ENCODE assay signal across 22 mouse cellular contexts in genomic region chr11:88002738-88003137, GRCm38 (mm10). TPM values are rescaled to one million over a fixed set of nuclear protein-coding genes. Genes with fewer than 3 reads are reported as not detected.
DNase-seq lines count a peak whose midpoint lies in the region; ATAC-seq and TF ChIP-seq lines count a peak whose summit lies in the region.
"Had no signal": no experiment of that assay in that cellular context is flagged by ENCODE, and none has a peak within 500 bp of the region (broad histone marks: within the 10 kb centered on the region; RNA-seq: fewer than 3 reads in every experiment).

No protein-coding gene starts in this region.

- no peak for TF ChIP-seq EP300 in stomach, postnatal 0 days (optimal IDR thresholded peaks at IDR 0.05)

- no peak for TF ChIP-seq CTCF in stomach, postnatal 0 days (IDR thresholded peaks at IDR 0.05; ENCODE audit: low read depth)
- TF ChIP-seq CTCF in intestine, postnatal 0 days (IDR thresholded peaks at IDR 0.05; ENCODE audit: low read depth) = no peak

- WGBS in stomach, embryonic 16.5 days = 43% methylated on average over 4 of the region's 4 CpGs
- WGBS in stomach, postnatal 0 days = 44% methylated on average over 4 of the region's 4 CpGs
- 42% methylated on average over 4 of the region's 4 CpGs for WGBS in intestine, postnatal 0 days

- no peak overlapping the region for H3K27ac ChIP-seq in stomach, embryonic 16.5 days (ENCODE audit: low read length)
- H3K27ac ChIP-seq in stomach, postnatal 0 days (replicated peaks) = 0 out of 2 replicates have a peak overlapping the region, but pooled peaks have one; percentile 2
- no peak overlapping the region for H3K27ac ChIP-seq in intestine, postnatal 0 days (ENCODE audit: low read depth, low read length)
- H3K27ac ChIP-seq: embryonic facial prominence, embryonic 13.5 days; embryonic facial prominence, embryonic 15.5 days; forebrain, embryonic 10.5 days; forebrain, embryonic 12.5 days had no signal

- no peak overlapping the region for H3K4me3 ChIP-seq in stomach, embryonic 16.5 days (replicated peaks; ENCODE audit: low read length)
- no peak overlapping the region for H3K4me3 ChIP-seq in stomach, postnatal 0 days (ENCODE audit: low read depth, low read length)
- H3K4me3 ChIP-seq in intestine, postnatal 0 days (ENCODE audit: low read depth, low read length) = no peak overlapping the region
- H3K4me3 ChIP-seq: embryonic facial prominence, embryonic 13.5 days; embryonic facial prominence, embryonic 15.5 days; erythroblast, embryonic 14.5 days; forebrain, embryonic 10.5 days; forebrain, embryonic 12.5 days had no signal

- H3K4me2 ChIP-seq in stomach, embryonic 16.5 days (ENCODE audit: low read depth, low read length) = no peak overlapping the region
- no peak overlapping the region for H3K4me2 ChIP-seq in stomach, postnatal 0 days (replicated peaks; ENCODE audit: low read depth)
- H3K4me2 ChIP-seq in intestine, postnatal 0 days (replicated peaks; ENCODE audit: low read depth) = no peak overlapping the region
- H3K4me2 ChIP-seq: embryonic facial prominence, embryonic 13.5 days; embryonic facial prominence, embryonic 15.5 days; forebrain, embryonic 12.5 days had no signal

- H3K27me3 ChIP-seq in stomach, embryonic 16.5 days (ENCODE audit: control insufficient read depth, insufficient read depth, low read length) = no peaks in the 10 kb centered on the region
- H3K27me3 ChIP-seq in stomach, postnatal 0 days (ENCODE audit: control insufficient read depth, insufficient read depth, low read length) = no peaks in the 10 kb centered on the region
- H3K27me3 ChIP-seq in intestine, postnatal 0 days (replicated peaks; ENCODE audit: control insufficient read depth, insufficient read depth, low read length) = no peaks in the 10 kb centered on the region
- H3K27me3 ChIP-seq: embryonic facial prominence, embryonic 13.5 days; embryonic facial prominence, embryonic 15.5 days; forebrain, embryonic 12.5 days had no signal

- no peaks in the 10 kb centered on the region for H3K9me3 ChIP-seq in stomach, embryonic 16.5 days (replicated peaks; ENCODE audit: control insufficient read depth, low read length)
- H3K9me3 ChIP-seq in stomach, postnatal 0 days (ENCODE audit: control insufficient read depth, low read length) = no peaks in the 10 kb centered on the region
- no peaks in the 10 kb centered on the region for H3K9me3 ChIP-seq in intestine, postnatal 0 days (ENCODE audit: control insufficient read depth)
- H3K9me3 ChIP-seq: embryonic facial prominence, embryonic 15.5 days; forebrain, embryonic 12.5 days had no signal

- no peaks in the 10 kb centered on the region for H3K4me1 ChIP-seq in stomach, embryonic 16.5 days (ENCODE audit: control insufficient read depth, insufficient read depth, low read length)
- H3K4me1 ChIP-seq in stomach, postnatal 0 days (replicated peaks; ENCODE audit: control insufficient read depth, insufficient read depth) = no peaks in the 10 kb centered on the region
- no peaks in the 10 kb centered on the region for H3K4me1 ChIP-seq in intestine, postnatal 0 days (replicated peaks; ENCODE audit: control insufficient read depth, insufficient read depth, low read length)
- H3K4me1 ChIP-seq: embryonic facial prominence, embryonic 13.5 days; embryonic facial prominence, embryonic 15.5 days; forebrain, embryonic 10.5 days had no signal

- peak; percentile 58; the same call in 1 of the 2 replicates for ATAC-seq in stomach, embryonic 16.5 days (ENCODE audit: insufficient read depth, low FRiP score)
- peak; percentile 81 for ATAC-seq in stomach, postnatal 0 days (ENCODE audit: low FRiP score, low TSS enrichment)
- ATAC-seq in intestine, postnatal 0 days = no peak
- ATAC-seq: forebrain, embryonic 14.5 days; forebrain, embryonic 16.5 days had no signal

- H3K9ac ChIP-seq in stomach, embryonic 16.5 days (ENCODE audit: low read length) = no peak overlapping the region
- H3K9ac ChIP-seq in stomach, postnatal 0 days (ENCODE audit: low read length) = no peak overlapping the region
- no peak overlapping the region for H3K9ac ChIP-seq in intestine, postnatal 0 days (ENCODE audit: low read depth, low read length)
- H3K9ac ChIP-seq: embryonic facial prominence, embryonic 13.5 days; embryonic facial prominence, embryonic 15.5 days; forebrain, embryonic 12.5 days had no signal

- DNase-seq in urinary bladder, postnatal 25 days (ENCODE audit: low spot score) = peak; percentile 22
- no peak for DNase-seq in urinary bladder, postnatal 10 days (ENCODE audit: low spot score)
- DNase-seq in stomach, postnatal 0 days (ENCODE audit: low spot score) = peak; percentile 27
- DNase-seq: adrenal gland, adult 2 months; adrenal gland, postnatal 10 days; adrenal gland, postnatal 25 days; cerebellum, adult 11 months; cerebellum, adult 18-20 months; cerebellum, adult 8-10 months; cerebellum, adult 9-11 months; cerebellum, postnatal 14 days; cerebellum, postnatal 36 days; embryo, embryonic 11 days had no signal

- no peaks in the 10 kb centered on the region for H3K36me3 ChIP-seq in stomach, embryonic 16.5 days (ENCODE audit: control insufficient read depth, insufficient read depth, low read length)
- H3K36me3 ChIP-seq in stomach, postnatal 0 days (ENCODE audit: control insufficient read depth, insufficient read depth, low read length) = no peaks in the 10 kb centered on the region
- H3K36me3 ChIP-seq in intestine, postnatal 0 days (ENCODE audit: control insufficient read depth, insufficient read depth) = no peaks in the 10 kb centered on the region
- H3K36me3 ChIP-seq: embryonic facial prominence, embryonic 15.5 days had no signal

RNA-seq across cellular contexts. Expression of gene Dynll2, which starts 15.4 kb away (rescaled TPM):
- 14.6 and 16.5 TPM in 2 replicates for polyA plus RNA-seq in stomach, embryonic 16.5 days (2015; fragmentation: Nextera tagmentation; extraction: Ambion mirVana)
- 14.7 and 14.8 TPM in 2 replicates for polyA plus RNA-seq in stomach, postnatal 0 days (2015; fragmentation: Nextera tagmentation; extraction: Ambion mirVana)
- 52.4 and 57.4 TPM in 2 replicates for polyA plus RNA-seq in intestine, postnatal 0 days (2015; fragmentation: Nextera tagmentation; extraction: Ambion mirVana)

RNA-seq across cellular contexts. Expression of gene Srsf1, which starts 44.4 kb away (rescaled TPM):
- 188 and 201 TPM in 2 replicates for polyA plus RNA-seq in stomach, embryonic 16.5 days (2015; fragmentation: Nextera tagmentation; extraction: Ambion mirVana)
- 88.1 and 97.5 TPM in 2 replicates for polyA plus RNA-seq in stomach, postnatal 0 days (2015; fragmentation: Nextera tagmentation; extraction: Ambion mirVana)
- polyA plus RNA-seq in intestine, postnatal 0 days (2015; fragmentation: Nextera tagmentation; extraction: Ambion mirVana) = 70.7 and 73.2 TPM in 2 replicates
